Mouse (Mus musculus) midbrain, embryonic 16.5 days (tissue): ENCODE measurements around the gene Dmtf1. TPM values are rescaled to one million over a fixed set of nuclear protein-coding genes. Genes with fewer than 3 reads are reported as not detected.
"Not testable (repeated sequence)": the region's sequence is repeated elsewhere in the genome, so short reads cannot be mapped to it uniquely, and the experiment has no call there.

Experiments used
- ATAC-seq: fragments of 200-750 bp; cut with Nextera tagmentation; 2 replicates; pipeline ENCODE4 v1.8.0; 2017; ENCODE audit warnings: moderate TSS enrichment
- H3K27ac ChIP-seq: fragments of 300-500 bp; sonication (generic); 2 replicates; pipeline ENCODE4 v1.5.1; 2014; ENCODE audit warnings: mild to moderate bottlenecking, low read length, mixed read lengths
- H3K27me3 ChIP-seq: fragments of 300-500 bp; sonication (generic); 2 replicates; pipeline ENCODE4 v1.6.1; 2014; ENCODE audit warnings: low read depth, low read length, mixed read lengths; ENCODE audit not compliant: control insufficient read depth, insufficient read depth
- H3K36me3 ChIP-seq: fragments of 300-500 bp; sonication (generic); 2 replicates; pipeline ENCODE4 v1.6.1; 2014; ENCODE audit warnings: mild to moderate bottlenecking, low read length, moderate library complexity, mixed read lengths; ENCODE audit not compliant: control insufficient read depth, insufficient read depth
- H3K4me1 ChIP-seq: fragments of 300-500 bp; sonication (generic); 2 replicates; pipeline ENCODE4 v1.6.1; 2014; ENCODE audit warnings: mild to moderate bottlenecking, low read length, mixed read lengths; ENCODE audit not compliant: control insufficient read depth, insufficient read depth
- H3K4me2 ChIP-seq: fragments of 300-500 bp; sonication (generic); 2 replicates; pipeline ENCODE4 v1.6.1; 2014; ENCODE audit warnings: mild to moderate bottlenecking, low read length, mixed read lengths
- H3K4me3 ChIP-seq: fragments of 300-500 bp; sonication (generic); 2 replicates; pipeline ENCODE4 v1.5.1; 2014; ENCODE audit warnings: low read depth, mild to moderate bottlenecking, low read length, moderate library complexity, mixed read lengths
- H3K9ac ChIP-seq: fragments of 300-500 bp; sonication (generic); 2 replicates; pipeline ENCODE4 v1.6.1; 2014; ENCODE audit warnings: low read depth, low read length, mixed read lengths
- H3K9me3 ChIP-seq: fragments of 300-500 bp; sonication (generic); replicated peaks from 2 replicates; pipeline ENCODE4 v1.6.1; 2014; ENCODE audit warnings: mild to moderate bottlenecking, low read length, mixed read lengths; ENCODE audit not compliant: control insufficient read depth, poor library complexity, severe bottlenecking
- WGBS: fragments of 180-500 bp; shearing (Covaris S2); extraction: QIAGEN DNeasy Blood & Tissue Kit; methylation state at CpG from one replicate; pipeline ENCODE4 v1.1.7; 2014; 5-methylcytosine and 5-hydroxymethylcytosine counted together
- polyA plus RNA-seq: library from polyadenylated mRNA; unstranded; fragments of >200 nt; fragmentation: Nextera tagmentation; extraction: Ambion mirVana; gene quantifications from 2 replicates; pipeline ENCODE4 v1.2.1, GENCODE M21; 2015

Gene Dmtf1
- polyA plus RNA-seq: 57.9 and 66.3 TPM in 2 replicates

DNA sequence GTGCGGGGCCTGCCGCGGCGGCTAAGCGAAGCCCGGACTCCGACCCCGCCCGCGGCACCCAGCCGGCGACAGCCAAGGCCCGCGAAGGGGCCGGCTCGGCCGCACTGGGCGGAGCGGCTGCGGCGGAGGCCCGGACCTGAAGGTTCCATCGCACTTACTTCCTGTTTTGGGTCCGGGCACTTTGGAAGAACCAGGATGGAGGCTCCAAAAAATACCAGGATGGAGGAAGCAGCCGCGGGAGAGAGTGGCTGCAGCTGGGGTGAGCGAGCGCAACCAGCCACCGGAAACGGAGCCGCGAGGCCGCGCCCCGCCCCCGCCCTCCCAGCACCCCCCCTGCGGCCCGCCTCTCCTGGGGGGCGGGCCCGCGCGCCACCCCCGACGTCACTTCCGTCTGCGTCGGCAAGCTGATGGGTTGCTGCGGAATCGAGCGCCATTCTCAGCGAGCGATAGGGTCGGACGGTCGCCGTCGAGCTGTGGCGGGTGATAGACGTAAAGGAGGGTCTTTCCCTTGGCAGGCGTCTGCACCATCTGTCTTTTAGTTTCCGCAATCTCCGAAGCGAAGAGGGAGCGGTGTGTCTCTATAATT lies at the start of gene Dmtf1:
Gene Dmtf1, minus strand, starts transcription at position 321 of the 586 bp plus-strand sequence.
- WGBS: under 1% methylated on average over 51 of the region's 64 CpGs
- Histone ChIP-seq H3K4me1 (peaks cover 14% of the 10 kb centered on the region), H3K4me3 (peak within 1 kb of the TSS; percentile 93), H3K9ac (peak within 1 kb of the TSS; percentile 97), H3K36me3 (no peaks in the 10 kb centered on the region), H3K27me3 (no peaks in the 10 kb centered on the region), H3K9me3 (no peaks in the 10 kb centered on the region), H3K27ac (peak within 1 kb of the TSS; percentile 99), H3K4me2 (peak within 1 kb of the TSS; percentile 75)
- peak; percentile 96 for ATAC-seq

GRCm38 (mm10) chr5:9186467-9186866 lies 24.9 kb upstream of the Dmtf1 start:
- no peak overlapping the region for H3K4me3 ChIP-seq
- no peaks in the 10 kb centered on the region for H3K4me1 ChIP-seq
- no peak for ATAC-seq
- H3K4me2 ChIP-seq: no peak overlapping the region
- no peak overlapping the region for H3K27ac ChIP-seq
- no peaks in the 10 kb centered on the region for H3K36me3 ChIP-seq
- WGBS: 87% methylated on average over 1 of the region's 1 CpGs
- H3K9ac ChIP-seq: no peak overlapping the region
- no peaks in the 10 kb centered on the region for H3K27me3 ChIP-seq
- H3K9me3 ChIP-seq: no peaks in the 10 kb centered on the region

DNA sequence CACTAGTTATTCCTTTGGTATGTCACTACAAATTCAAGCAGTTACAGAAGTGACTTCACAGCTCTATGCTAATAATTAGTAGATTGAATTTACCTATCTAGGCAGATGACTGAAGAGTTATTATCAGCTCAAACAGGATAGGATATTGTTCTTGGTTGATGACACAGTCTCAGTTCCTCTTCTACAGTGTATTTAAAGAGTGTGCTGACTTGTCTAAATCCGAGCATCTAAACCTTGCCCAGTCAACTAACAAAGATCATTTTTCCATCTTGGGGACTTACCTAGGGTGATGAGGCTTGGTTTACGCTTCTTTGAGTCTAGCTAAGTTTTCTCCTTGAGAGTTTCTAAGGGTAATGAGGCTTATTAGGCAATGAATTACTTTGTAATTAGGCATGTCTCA lies 11.7 kb upstream of the Dmtf1 start:
- no peak overlapping the region for H3K27ac ChIP-seq
- no peaks in the 10 kb centered on the region for H3K9me3 ChIP-seq
- H3K4me3 ChIP-seq: no peak overlapping the region
- no peak overlapping the region for H3K4me2 ChIP-seq
- ATAC-seq: no peak
- no peaks in the 10 kb centered on the region for H3K4me1 ChIP-seq
- no peaks in the 10 kb centered on the region for H3K27me3 ChIP-seq
- WGBS: 86% methylated on average over 2 of the region's 2 CpGs
- H3K9ac ChIP-seq: no peak overlapping the region
- H3K36me3 ChIP-seq: no peaks in the 10 kb centered on the region

DNA sequence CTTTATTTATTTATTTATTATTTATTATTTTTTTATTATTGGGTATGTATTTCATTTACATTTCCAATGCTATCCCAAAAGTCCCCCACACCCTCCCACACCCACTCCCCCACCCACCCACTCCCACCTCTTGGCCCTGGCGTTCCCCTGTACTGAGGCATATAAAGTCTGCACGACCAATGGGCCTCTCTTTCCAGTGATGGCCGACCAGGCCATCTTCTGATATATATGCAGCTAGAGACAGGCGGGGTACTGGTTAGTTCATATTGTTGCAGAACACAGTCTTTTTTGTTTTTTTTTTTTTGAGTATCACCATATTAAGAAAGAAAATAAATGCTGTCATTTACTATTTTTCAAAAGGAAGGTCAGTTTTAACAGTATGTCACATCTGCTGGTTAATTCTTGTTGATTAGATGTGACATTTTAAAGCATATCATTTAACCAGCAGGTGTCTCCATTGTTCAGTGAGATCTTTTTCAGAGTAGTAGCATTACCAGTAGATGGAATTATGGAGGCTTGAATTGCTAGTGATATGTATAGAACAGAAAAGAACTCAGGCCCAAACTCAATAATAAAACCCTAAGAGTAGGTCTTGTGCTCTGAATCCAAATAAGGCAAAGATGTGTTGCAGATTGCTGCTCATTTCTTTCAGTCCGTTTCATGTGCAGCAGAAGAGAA lies 7.9 kb upstream of the Dmtf1 start:
- H3K9ac ChIP-seq, H3K36me3 ChIP-seq, H3K4me1 ChIP-seq, H3K4me3 ChIP-seq, H3K4me2 ChIP-seq, H3K9me3 ChIP-seq, H3K27ac ChIP-seq, H3K27me3 ChIP-seq: not testable (repeated sequence)
- peak; percentile 60; the same call in 1 of the 2 replicates for ATAC-seq
- 62% methylated on average over 4 of the region's 5 CpGs for WGBS

DNA sequence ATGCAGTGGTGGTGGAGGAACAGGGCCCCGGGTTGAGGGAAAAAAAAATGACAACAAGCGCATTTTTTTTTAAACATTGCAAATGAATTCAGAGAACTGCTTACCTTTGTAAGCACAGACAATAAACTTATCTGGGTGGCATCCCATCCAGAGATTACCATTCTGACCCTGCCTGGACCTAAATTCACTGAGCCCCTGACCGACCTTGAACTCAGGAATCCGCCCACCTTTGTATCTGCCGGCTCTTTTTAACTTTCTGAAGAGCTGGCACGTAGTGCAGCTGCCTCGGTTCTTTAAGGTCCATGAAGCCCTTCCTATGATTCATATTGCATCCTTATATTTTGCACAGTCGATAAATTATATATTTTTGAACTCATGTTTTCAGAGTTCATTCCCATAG lies 4.8 kb upstream of the Dmtf1 start:
- Histone ChIP-seq H3K9ac (no peak overlapping the region), H3K4me3 (no peak overlapping the region), H3K9me3 (no peaks in the 10 kb centered on the region), H3K27me3 (no peaks in the 10 kb centered on the region), H3K4me1 (peaks cover 2% of the 10 kb centered on the region; the same call in 1 of the 2 replicates), H3K4me2 (no peak overlapping the region), H3K36me3 (no peaks in the 10 kb centered on the region), H3K27ac (no peak overlapping the region)
- ATAC-seq: no peak
- WGBS: 77% methylated on average over 8 of the region's 8 CpGs

- H3K4me2 ChIP-seq, ATAC-seq, H3K36me3 ChIP-seq, H3K9ac ChIP-seq, H3K27ac ChIP-seq, H3K4me3 ChIP-seq, H3K9me3 ChIP-seq, H3K27me3 ChIP-seq, H3K4me1 ChIP-seq: not testable (repeated sequence)
- WGBS: 87% methylated on average over 10 of the region's 10 CpGs
Observed at GRCm38 (mm10) chr5:9165151-9165550, 3.6 kb upstream of the Dmtf1 start.

GRCm38 (mm10) chr5:9163411-9163810 lies 1.8 kb upstream of the Dmtf1 start:
- Histone ChIP-seq H3K9me3 (no peaks in the 10 kb centered on the region), H3K27ac (no peak overlapping the region), H3K27me3 (no peaks in the 10 kb centered on the region), H3K4me1 (peaks cover 14% of the 10 kb centered on the region), H3K9ac (no peak overlapping the region), H3K4me2 (no peak overlapping the region), H3K4me3 (no peak overlapping the region), H3K36me3 (no peaks in the 10 kb centered on the region)
- no peak for ATAC-seq
- 81% methylated on average over 3 of the region's 3 CpGs for WGBS

- Histone ChIP-seq H3K27ac (peak overlapping the region; percentile 99), H3K4me3 (peak overlapping the region; percentile 93), H3K9ac (peak overlapping the region; percentile 72), H3K9me3 (no peaks in the 10 kb centered on the region), H3K36me3 (no peaks in the 10 kb centered on the region), H3K27me3 (no peaks in the 10 kb centered on the region), H3K4me1 (peaks cover 14% of the 10 kb centered on the region), H3K4me2 (peak overlapping the region; percentile 71)
- 22% methylated on average over 7 of the region's 7 CpGs for WGBS
- peak; percentile 53 for ATAC-seq
Observed at GRCm38 (mm10) chr5:9162088-9162487, 512 bp upstream of the Dmtf1 start.

DNA sequence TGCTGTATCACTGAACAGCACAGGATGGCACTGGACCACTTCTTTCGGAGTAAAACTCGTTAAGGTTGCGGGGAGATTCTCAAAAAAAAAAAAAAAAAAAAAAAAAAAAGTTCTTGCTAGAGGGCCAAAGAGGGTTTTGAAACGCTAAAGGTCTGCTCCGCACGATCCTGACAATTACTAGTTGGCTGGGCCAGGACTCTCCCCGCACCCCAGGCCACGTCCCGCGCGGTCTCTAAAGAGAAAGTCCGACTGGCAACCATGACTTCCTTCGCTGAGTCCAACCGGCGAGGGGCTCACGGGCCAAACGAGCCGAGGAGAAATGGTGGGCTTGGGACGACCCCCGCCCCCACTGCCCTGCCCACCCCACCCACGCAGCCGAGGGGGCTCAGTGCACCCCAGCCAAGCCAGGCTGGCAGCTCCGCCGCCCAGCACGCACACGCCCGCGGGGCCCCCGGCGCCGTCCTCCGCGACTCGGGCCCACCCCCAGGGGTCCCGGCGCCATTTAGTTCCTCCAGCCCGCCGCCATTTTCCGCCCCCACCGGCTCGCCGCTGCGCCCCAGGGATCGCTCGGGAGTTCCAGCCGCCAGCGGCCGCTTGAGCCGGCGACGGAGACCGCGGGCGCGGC lies 633 bp downstream of the Dmtf1 start:
- H3K9me3 ChIP-seq: no peaks in the 10 kb centered on the region
- no peaks in the 10 kb centered on the region for H3K36me3 ChIP-seq
- WGBS: under 1% methylated on average over 49 of the region's 55 CpGs
- peak overlapping the region; percentile 93 for H3K4me3 ChIP-seq
- peaks cover 14% of the 10 kb centered on the region for H3K4me1 ChIP-seq
- peak overlapping the region; percentile 75 for H3K4me2 ChIP-seq
- peak overlapping the region; percentile 99 for H3K27ac ChIP-seq
- ATAC-seq: peak; percentile 81
- H3K27me3 ChIP-seq: no peaks in the 10 kb centered on the region
- H3K9ac ChIP-seq: peak overlapping the region; percentile 97
